In genomic region chr11:115455619-115456018, GRCm38 (mm10) we compare ENCODE assay signal across 33 mouse cellular contexts. TPM values are rescaled to one million over a fixed set of nuclear protein-coding genes. Genes with fewer than 3 reads are reported as not detected.
DNase-seq lines count a peak whose midpoint lies in the region; ATAC-seq and TF ChIP-seq lines count a peak whose summit lies in the region.
"Had no signal": no experiment of that assay in that cellular context is flagged by ENCODE, and none has a peak within 500 bp of the region (broad histone marks: within the 10 kb centered on the region; RNA-seq: fewer than 3 reads in every experiment).

No protein-coding gene starts in this region.

- DNase-seq in kidney, postnatal 0 days (ENCODE audit: low spot score): no peak
- DNase-seq in kidney, adult 2 months: no peak
- DNase-seq in midbrain, postnatal 0 days (ENCODE audit: low spot score): no peak
- DNase-seq in ES-CJ7 (ENCODE audit: low read depth, low spot score): peak; percentile 67
- peak; percentile 90 for DNase-seq in ZHBTc4 (ENCODE audit: low read depth, low spot score)
- no peak for DNase-seq in cerebellum, postnatal 10 days
- DNase-seq: adrenal gland, postnatal 14 days; B cell, adult 2 months; cerebellum, adult 8-10 months; gastrocnemius, postnatal 10 days; heart, postnatal 10 days; kidney, adult 18-20 months; kidney, postnatal 10 days; liver, embryonic 13.5 days; right cerebral cortex, postnatal 14 days; spleen, adult 18-20 months had no signal

- WGBS in kidney, postnatal 0 days: 89% methylated on average over 15 of the region's 15 CpGs
- 91% methylated on average over 15 of the region's 15 CpGs for WGBS in kidney, adult 2 months
- WGBS in midbrain, postnatal 0 days: 84% methylated on average over 15 of the region's 15 CpGs
- WGBS in midbrain, embryonic 15.5 days: 85% methylated on average over 15 of the region's 15 CpGs

- no peaks in the 10 kb centered on the region for H3K27me3 ChIP-seq in kidney, postnatal 0 days (ENCODE audit: insufficient read depth, low read length)
- H3K27me3 ChIP-seq in kidney, adult 2 months (replicated peaks; ENCODE audit: control insufficient read depth, insufficient read depth, low read length): no peaks in the 10 kb centered on the region
- no peaks in the 10 kb centered on the region for H3K27me3 ChIP-seq in midbrain, postnatal 0 days (ENCODE audit: insufficient read depth, low read length)
- no peaks in the 10 kb centered on the region for H3K27me3 ChIP-seq in midbrain, embryonic 15.5 days (replicated peaks)
- H3K27me3 ChIP-seq: embryonic facial prominence, embryonic 15.5 days; heart, embryonic 12.5 days; liver, embryonic 13.5 days; neural tube, embryonic 15.5 days; Patski had no signal

- no peaks in the 10 kb centered on the region for H3K36me3 ChIP-seq in kidney, postnatal 0 days (ENCODE audit: insufficient read depth, low read length)
- no peaks in the 10 kb centered on the region for H3K36me3 ChIP-seq in kidney, adult 2 months (ENCODE audit: control insufficient read depth, insufficient read depth, low read length)
- H3K36me3 ChIP-seq in midbrain, postnatal 0 days (ENCODE audit: insufficient read depth, low read length): no peaks in the 10 kb centered on the region
- no peaks in the 10 kb centered on the region for H3K36me3 ChIP-seq in midbrain, embryonic 15.5 days (replicated peaks)
- H3K36me3 ChIP-seq: embryonic facial prominence, embryonic 15.5 days; heart, embryonic 12.5 days; hindbrain, embryonic 10.5 days; limb, embryonic 10.5 days; liver, embryonic 13.5 days; neural tube, embryonic 15.5 days had no signal

- no peak overlapping the region for H3K27ac ChIP-seq in kidney, postnatal 0 days
- H3K27ac ChIP-seq in kidney, adult 2 months (ENCODE audit: insufficient read depth, low read depth, low read length): no peak overlapping the region
- H3K27ac ChIP-seq in midbrain, postnatal 0 days (ENCODE audit: low read depth, low read length): no peak overlapping the region
- no peak overlapping the region for H3K27ac ChIP-seq in midbrain, embryonic 15.5 days
- H3K27ac ChIP-seq: embryonic facial prominence, embryonic 15.5 days; hindbrain, embryonic 10.5 days; limb, embryonic 10.5 days; liver, embryonic 13.5 days; macrophage; neural tube, embryonic 15.5 days had no signal

- no peak for ATAC-seq in kidney, postnatal 0 days (replicated peaks; ENCODE audit: low FRiP score, low read depth)
- ATAC-seq in midbrain, postnatal 0 days (ENCODE audit: low FRiP score): no peak
- no peak for ATAC-seq in midbrain, embryonic 15.5 days (replicated peaks)
- no peak for ATAC-seq in monocyte, adult 5-6 weeks (replicated peaks; ENCODE audit: insufficient number of reproducible peaks, low FRiP score, low TSS enrichment, poor library complexity, severe bottlenecking)
- ATAC-seq: activated CD4-positive, CD25-positive, alpha-beta regulatory T cell, adult 4 months; forebrain, embryonic 14.5 days; midbrain, embryonic 16.5 days; Patski had no signal

- no peaks in the 10 kb centered on the region for H3K4me1 ChIP-seq in kidney, postnatal 0 days (replicated peaks; ENCODE audit: insufficient read depth, low read length)
- peaks cover 11% of the 10 kb centered on the region for H3K4me1 ChIP-seq in kidney, adult 2 months (ENCODE audit: control insufficient read depth, insufficient read depth, low read length)
- no peaks in the 10 kb centered on the region for H3K4me1 ChIP-seq in midbrain, postnatal 0 days (ENCODE audit: insufficient read depth, low read length)
- no peaks in the 10 kb centered on the region for H3K4me1 ChIP-seq in midbrain, embryonic 15.5 days
- H3K4me1 ChIP-seq: neural tube, embryonic 15.5 days had no signal

- H3K4me3 ChIP-seq in kidney, postnatal 0 days (replicated peaks; ENCODE audit: low read depth, low read length): no peak overlapping the region
- H3K4me3 ChIP-seq in kidney, adult 2 months (ENCODE audit: insufficient read depth, low read depth, low read length): no peak overlapping the region
- H3K4me3 ChIP-seq in midbrain, postnatal 0 days (ENCODE audit: low read depth, low read length): no peak overlapping the region
- no peak overlapping the region for H3K4me3 ChIP-seq in midbrain, embryonic 15.5 days
- H3K4me3 ChIP-seq: embryonic facial prominence, embryonic 15.5 days; heart, embryonic 12.5 days; hindbrain, embryonic 10.5 days; limb, embryonic 10.5 days; liver, embryonic 13.5 days; neural tube, embryonic 15.5 days had no signal

- no peaks in the 10 kb centered on the region for H3K9me3 ChIP-seq in kidney, postnatal 0 days (replicated peaks; ENCODE audit: low read length)
- no peaks in the 10 kb centered on the region for H3K9me3 ChIP-seq in midbrain, postnatal 0 days (ENCODE audit: low read length)
- H3K9me3 ChIP-seq in midbrain, embryonic 15.5 days: no peaks in the 10 kb centered on the region
- H3K9me3 ChIP-seq: embryonic facial prominence, embryonic 15.5 days; hindbrain, embryonic 10.5 days; limb, embryonic 10.5 days; neural tube, embryonic 15.5 days had no signal

- H3K4me2 ChIP-seq in kidney, postnatal 0 days (ENCODE audit: low read length): no peak overlapping the region
- no peak overlapping the region for H3K4me2 ChIP-seq in midbrain, postnatal 0 days (ENCODE audit: low read depth, low read length, poor library complexity, severe bottlenecking)
- H3K4me2 ChIP-seq in midbrain, embryonic 15.5 days: no peak overlapping the region
- H3K4me2 ChIP-seq: embryonic facial prominence, embryonic 15.5 days; heart, embryonic 12.5 days; liver, embryonic 13.5 days; neural tube, embryonic 15.5 days had no signal

- peak; percentile 37; the same call in 1 of the 2 replicates for TF ChIP-seq CTCF in kidney, postnatal 0 days (IDR thresholded peaks at IDR 0.05; ENCODE audit: low read depth)
- no peak for TF ChIP-seq CTCF in kidney, adult 2 months (conservative IDR thresholded peaks at IDR 0.05; ENCODE audit: insufficient read depth, insufficient read length, low read depth, low read length)
- 0 out of 2 replicates have a peak, but pooled peaks have one; percentile 8 for TF ChIP-seq CTCF in midbrain, postnatal 0 days (IDR thresholded peaks at IDR 0.05)

- TF ChIP-seq POLR2A in kidney, adult 2 months (IDR thresholded peaks at IDR 0.05; ENCODE audit: low read depth, low read length): no peak

- H3K9ac ChIP-seq in kidney, postnatal 0 days (ENCODE audit: low read depth, low read length): no peak overlapping the region
- H3K9ac ChIP-seq in midbrain, postnatal 0 days (replicated peaks; ENCODE audit: low read length, poor library complexity, severe bottlenecking): no peak overlapping the region
- no peak overlapping the region for H3K9ac ChIP-seq in midbrain, embryonic 15.5 days
- H3K9ac ChIP-seq: embryonic facial prominence, embryonic 15.5 days; heart, embryonic 12.5 days; liver, embryonic 13.5 days; neural tube, embryonic 15.5 days had no signal

RNA-seq across cellular contexts. Expression of gene Slc16a5, which starts 6.7 kb away (rescaled TPM):
- polyA plus RNA-seq in kidney, postnatal 0 days (2015; fragmentation: Nextera tagmentation; extraction: Ambion mirVana): 47.7 and 51.1 TPM in 2 replicates
- polyA plus RNA-seq in kidney, adult 2 months (2012; rRNA removed): 31.1 and 42.8 TPM in 2 replicates
- not detected in 2 replicates for total RNA-seq in midbrain, postnatal 0 days (2014; rRNA removed)
- polyA plus RNA-seq in midbrain, postnatal 0 days (2015; fragmentation: Nextera tagmentation; extraction: Ambion mirVana): 0.21 and 0.23 TPM in 2 replicates
- 0.09 and 0.42 TPM in 2 replicates for polyA plus RNA-seq in midbrain, embryonic 15.5 days (2015; fragmentation: Nextera tagmentation; extraction: Ambion mirVana)
- 0.39 TPM in 1 of 3 replicates, not detected in the others for total RNA-seq in monocyte, adult 5-6 weeks (2017)
- total RNA-seq: common myeloid progenitor, adult 5-6 weeks; gastrocnemius, postnatal 10 days; granulocyte monocyte progenitor cell, adult 5-6 weeks; layer of hippocampus, postnatal 25 days had no signal
- polyA plus RNA-seq: forebrain, embryonic 14.5 days; heart, embryonic 12.5 days; hindbrain, embryonic 10.5 days; liver, embryonic 13.5 days; macrophage had no signal

RNA-seq across cellular contexts. Expression of gene Trim80, which starts 15.3 kb away (rescaled TPM):
- polyA plus RNA-seq in kidney, postnatal 0 days (2015; fragmentation: Nextera tagmentation; extraction: Ambion mirVana): 0.13 and 0.49 TPM in 2 replicates
- 0.28 and 0.37 TPM in 2 replicates for polyA plus RNA-seq in kidney, adult 2 months (2012; rRNA removed)
- 0.44 TPM in 1 of 2 replicates, not detected in the other for total RNA-seq in midbrain, postnatal 0 days (2014; rRNA removed)
- not detected in 2 replicates for polyA plus RNA-seq in midbrain, postnatal 0 days (2015; fragmentation: Nextera tagmentation; extraction: Ambion mirVana)
- not detected in 2 replicates for polyA plus RNA-seq in midbrain, embryonic 15.5 days (2015; fragmentation: Nextera tagmentation; extraction: Ambion mirVana)
- total RNA-seq in monocyte, adult 5-6 weeks (2017): not detected in 3 replicates
- total RNA-seq: adrenal gland, postnatal 14 days; CH12.LX; common myeloid progenitor, adult 5-6 weeks; gastrocnemius, postnatal 10 days; granulocyte monocyte progenitor cell, adult 5-6 weeks; heart, postnatal 10 days; layer of hippocampus, postnatal 25 days had no signal
- polyA plus RNA-seq: activated CD4-positive, CD25-positive, alpha-beta regulatory T cell, adult 4 months; embryonic facial prominence, embryonic 15.5 days; forebrain, embryonic 14.5 days; lung, embryonic 16.5 days; macrophage; midbrain, embryonic 16.5 days; Patski had no signal

RNA-seq across cellular contexts. Expression of gene Armc7, which starts 19.8 kb away (rescaled TPM):
- 6.9 and 8.3 TPM in 2 replicates for polyA plus RNA-seq in kidney, postnatal 0 days (2015; fragmentation: Nextera tagmentation; extraction: Ambion mirVana)
- 6.8 and 7.3 TPM in 2 replicates for polyA plus RNA-seq in kidney, adult 2 months (2012; rRNA removed)
- 9.0 and 14.0 TPM in 2 replicates for total RNA-seq in midbrain, postnatal 0 days (2014; rRNA removed)
- polyA plus RNA-seq in midbrain, postnatal 0 days (2015; fragmentation: Nextera tagmentation; extraction: Ambion mirVana): 12.9 and 13.4 TPM in 2 replicates
- polyA plus RNA-seq in midbrain, embryonic 15.5 days (2015; fragmentation: Nextera tagmentation; extraction: Ambion mirVana): 20.6 and 20.9 TPM in 2 replicates
- 23.8 to 24.6 TPM (median 24.2 TPM) in 3 replicates for total RNA-seq in monocyte, adult 5-6 weeks (2017)

RNA-seq across cellular contexts. Expression of gene Kctd2, which starts 35.7 kb away (rescaled TPM):
- polyA plus RNA-seq in kidney, postnatal 0 days (2015; fragmentation: Nextera tagmentation; extraction: Ambion mirVana): 19.8 and 22.2 TPM in 2 replicates
- 35.4 and 37.8 TPM in 2 replicates for polyA plus RNA-seq in kidney, adult 2 months (2012; rRNA removed)
- 22.1 and 27.4 TPM in 2 replicates for total RNA-seq in midbrain, postnatal 0 days (2014; rRNA removed)
- 27.7 and 29.4 TPM in 2 replicates for polyA plus RNA-seq in midbrain, postnatal 0 days (2015; fragmentation: Nextera tagmentation; extraction: Ambion mirVana)
- 32.3 and 34.8 TPM in 2 replicates for polyA plus RNA-seq in midbrain, embryonic 15.5 days (2015; fragmentation: Nextera tagmentation; extraction: Ambion mirVana)
- total RNA-seq in monocyte, adult 5-6 weeks (2017): 20.7 to 29.6 TPM (median 24.3 TPM) in 3 replicates

RNA-seq across cellular contexts. Expression of gene Atp5h, which starts 35.9 kb away (rescaled TPM):
- polyA plus RNA-seq in kidney, postnatal 0 days (2015; fragmentation: Nextera tagmentation; extraction: Ambion mirVana): 1,541 and 1,578 TPM in 2 replicates
- 296 and 478 TPM in 2 replicates for polyA plus RNA-seq in kidney, adult 2 months (2012; rRNA removed)
- 319 and 329 TPM in 2 replicates for total RNA-seq in midbrain, postnatal 0 days (2014; rRNA removed)
- polyA plus RNA-seq in midbrain, postnatal 0 days (2015; fragmentation: Nextera tagmentation; extraction: Ambion mirVana): 934 and 951 TPM in 2 replicates
- polyA plus RNA-seq in midbrain, embryonic 15.5 days (2015; fragmentation: Nextera tagmentation; extraction: Ambion mirVana): 782 and 789 TPM in 2 replicates
- total RNA-seq in monocyte, adult 5-6 weeks (2017): 553 to 728 TPM (median 631 TPM) in 3 replicates

Comparison
In these comparisons a context has a peak if more than half of its experiments do, and no peak if none do; other contexts are left out.
1. DNase-seq: peak in ES-CJ7 (single experiment) and ZHBTc4 (single experiment); none in kidney, postnatal 0 days (single experiment), kidney, adult 2 months (single experiment), midbrain, postnatal 0 days (single experiment) and cerebellum, postnatal 10 days (0 of 2).
2. RNA of gene Slc16a5, which starts 6.7 kb away (polyA plus RNA-seq): 47.7 to 51.1 TPM in kidney, postnatal 0 days and 31.1 to 42.8 TPM in kidney, adult 2 months; 0.21 to 0.23 TPM in midbrain, postnatal 0 days and 0.09 to 0.42 TPM in midbrain, embryonic 15.5 days; every median in the first group is over 10 times any median in the second.